Mouse (Mus musculus) kidney, adult 2 months (tissue): Measurements from ENCODE around the gene Bpifb9a.

Source experiments
- CTCF ChIP-seq: fragments of 200-500 bp; conservative IDR thresholded peaks from 2 replicates; pipeline ENCODE4 v1.5.1; 2011; ENCODE audit warnings: low read depth, mild to moderate bottlenecking, control low read depth, low read length, moderate library complexity, mixed read lengths; ENCODE audit not compliant: insufficient read depth, insufficient read length
- POLR2A ChIP-seq: fragments of 200-500 bp; IDR thresholded peaks from one replicate; pipeline ENCODE4 v1.6.1; 2011; ENCODE audit warnings: low read depth, low read length, control low read depth

GRCm38 (mm10) chr2:154292833-154293232, 35.2 kb downstream of the Bpifb9a start:
- TF ChIP-seq CTCF, result no peak
- TF ChIP-seq POLR2A, result no peak
